Mouse (Mus musculus): ENCODE measurements around the gene Fam189a1. TPM values are rescaled to one million over a fixed set of nuclear protein-coding genes. Genes with fewer than 3 reads are reported as not detected.

Gene Fam189a1
- polyA plus RNA-seq, 1 experiment from 2014 or later = not detected

GRCm38 (mm10) chr7:64862978-64863377, 293.4 kb downstream of the Fam189a1 start:
- no peak for ATAC-seq
- Histone ChIP-seq H3K4me2 (no peak overlapping the region), H3K27me3 (replicated peaks) (no peaks in the 10 kb centered on the region), H3K36me3 (no peaks in the 10 kb centered on the region), H3K9me3 (replicated peaks) (no peaks in the 10 kb centered on the region), H3K4me3 (no peak overlapping the region), H3K4me1 (no peaks in the 10 kb centered on the region), H3K27ac (no peak overlapping the region), H3K9ac (no peak overlapping the region)
- 57% methylated on average over 3 of the region's 3 CpGs for WGBS (ENCODE audit: insufficient replicate concordance)

- H3K9ac ChIP-seq = no peak overlapping the region
- H3K36me3 ChIP-seq = no peaks in the 10 kb centered on the region
- H3K27ac ChIP-seq = no peak overlapping the region
- no peak for ATAC-seq
- H3K4me3 ChIP-seq = no peak overlapping the region
- H3K4me1 ChIP-seq = no peaks in the 10 kb centered on the region
- no peak overlapping the region for H3K4me2 ChIP-seq
- WGBS (ENCODE audit: insufficient replicate concordance) = 62% methylated on average over 12 of the region's 12 CpGs
- H3K9me3 ChIP-seq (replicated peaks) = no peaks in the 10 kb centered on the region
- no peaks in the 10 kb centered on the region for H3K27me3 ChIP-seq (replicated peaks)
Measured at GRCm38 (mm10) chr7:64856526-64857082, 299.8 kb downstream of the Fam189a1 start.

GRCm38 (mm10) chr7:64855976-64856375, 300.4 kb downstream of the Fam189a1 start:
- Histone ChIP-seq H3K4me3 (no peak overlapping the region), H3K9ac (no peak overlapping the region), H3K4me1 (no peaks in the 10 kb centered on the region), H3K27ac (no peak overlapping the region), H3K27me3 (replicated peaks) (no peaks in the 10 kb centered on the region), H3K4me2 (no peak overlapping the region), H3K9me3 (replicated peaks) (no peaks in the 10 kb centered on the region), H3K36me3 (no peaks in the 10 kb centered on the region)
- 63% methylated on average over 15 of the region's 15 CpGs for WGBS (ENCODE audit: insufficient replicate concordance)
- no peak for ATAC-seq

- Histone ChIP-seq H3K4me3 (no peak overlapping the region), H3K9me3 (replicated peaks) (no peaks in the 10 kb centered on the region), H3K36me3 (no peaks in the 10 kb centered on the region), H3K27ac (no peak overlapping the region), H3K9ac (no peak overlapping the region), H3K27me3 (replicated peaks) (no peaks in the 10 kb centered on the region), H3K4me1 (no peaks in the 10 kb centered on the region), H3K4me2 (no peak overlapping the region)
- no peak for ATAC-seq
- WGBS (ENCODE audit: insufficient replicate concordance) = 88% methylated on average over 5 of the region's 10 CpGs
Measured at GRCm38 (mm10) chr7:64855389-64855927, 300.9 kb downstream of the Fam189a1 start.

GRCm38 (mm10) chr7:64850791-64851190, 305.6 kb downstream of the Fam189a1 start:
- Histone ChIP-seq H3K4me3 (no peak overlapping the region), H3K36me3 (no peaks in the 10 kb centered on the region), H3K9ac (no peak overlapping the region), H3K27ac (no peak overlapping the region), H3K9me3 (replicated peaks) (no peaks in the 10 kb centered on the region), H3K4me1 (no peaks in the 10 kb centered on the region), H3K27me3 (replicated peaks) (no peaks in the 10 kb centered on the region), H3K4me2 (no peak overlapping the region)
- WGBS (ENCODE audit: insufficient replicate concordance) = 29% methylated on average over 3 of the region's 3 CpGs
- ATAC-seq = no peak

- Histone ChIP-seq H3K4me3 (no peak overlapping the region), H3K27ac (no peak overlapping the region), H3K4me2 (no peak overlapping the region), H3K9ac (no peak overlapping the region), H3K4me1 (no peaks in the 10 kb centered on the region), H3K27me3 (replicated peaks) (no peaks in the 10 kb centered on the region), H3K36me3 (no peaks in the 10 kb centered on the region), H3K9me3 (replicated peaks) (no peaks in the 10 kb centered on the region)
- 65% methylated on average over 5 of the region's 5 CpGs for WGBS (ENCODE audit: insufficient replicate concordance)
- ATAC-seq = no peak
Measured at GRCm38 (mm10) chr7:64847366-64847899, 308.9 kb downstream of the Fam189a1 start.

- H3K4me1 ChIP-seq = no peaks in the 10 kb centered on the region
- no peak overlapping the region for H3K4me2 ChIP-seq
- H3K27me3 ChIP-seq (replicated peaks) = no peaks in the 10 kb centered on the region
- ATAC-seq = no peak
- no peak overlapping the region for H3K4me3 ChIP-seq
- H3K27ac ChIP-seq = no peak overlapping the region
- no peak overlapping the region for H3K9ac ChIP-seq
- no peaks in the 10 kb centered on the region for H3K9me3 ChIP-seq (replicated peaks)
- no peaks in the 10 kb centered on the region for H3K36me3 ChIP-seq
- WGBS (ENCODE audit: insufficient replicate concordance) = 69% methylated on average over 3 of the region's 3 CpGs
Measured at GRCm38 (mm10) chr7:64846061-64846460, 310.3 kb downstream of the Fam189a1 start.

- H3K9me3 ChIP-seq (replicated peaks) = no peaks in the 10 kb centered on the region
- no peak overlapping the region for H3K4me3 ChIP-seq
- no peak for ATAC-seq
- no peaks in the 10 kb centered on the region for H3K27me3 ChIP-seq (replicated peaks)
- H3K36me3 ChIP-seq = no peaks in the 10 kb centered on the region
- no peak overlapping the region for H3K9ac ChIP-seq
- no peak overlapping the region for H3K27ac ChIP-seq
- 61% methylated on average over 10 of the region's 10 CpGs for WGBS (ENCODE audit: insufficient replicate concordance)
- no peaks in the 10 kb centered on the region for H3K4me1 ChIP-seq
- H3K4me2 ChIP-seq = no peak overlapping the region
Measured at GRCm38 (mm10) chr7:64840946-64841659, 315.3 kb downstream of the Fam189a1 start.

GRCm38 (mm10) chr7:64840576-64840895, 315.8 kb downstream of the Fam189a1 start:
- ATAC-seq = no peak
- H3K9ac ChIP-seq = no peak overlapping the region

GRCm38 (mm10) chr7:64839801-64840575, 316.4 kb downstream of the Fam189a1 start:
- Histone ChIP-seq H3K27ac (no peak overlapping the region), H3K9me3 (replicated peaks) (no peaks in the 10 kb centered on the region), H3K4me1 (no peaks in the 10 kb centered on the region), H3K27me3 (replicated peaks) (no peaks in the 10 kb centered on the region), H3K4me2 (peak overlapping the region; percentile 56), H3K4me3 (peak overlapping the region; percentile 27), H3K36me3 (no peaks in the 10 kb centered on the region), H3K9ac (no peak overlapping the region)
- ATAC-seq = 0 out of 2 replicates have a peak, but pooled peaks have one; percentile 24
- WGBS (ENCODE audit: insufficient replicate concordance) = 2% methylated on average over 21 of the region's 21 CpGs

More at GRCm38 (mm10) chr7:64840576-64840895, 315.8 kb downstream of the Fam189a1 start:
- H3K27ac ChIP-seq = no peak overlapping the region
- no peaks in the 10 kb centered on the region for H3K36me3 ChIP-seq
- H3K4me3 ChIP-seq = 0 out of 2 replicates have a peak overlapping the region, but pooled peaks have one; percentile 27
- no peaks in the 10 kb centered on the region for H3K27me3 ChIP-seq (replicated peaks)
- no peaks in the 10 kb centered on the region for H3K4me1 ChIP-seq
- H3K4me2 ChIP-seq = peak overlapping the region; percentile 56; the same call in 1 of the 2 replicates
- WGBS (ENCODE audit: insufficient replicate concordance) = 74% methylated on average over 1 of the region's 1 CpGs
- no peaks in the 10 kb centered on the region for H3K9me3 ChIP-seq (replicated peaks)

- Histone ChIP-seq H3K4me1 (no peaks in the 10 kb centered on the region), H3K36me3 (no peaks in the 10 kb centered on the region), H3K4me3 (no peak overlapping the region), H3K9me3 (replicated peaks) (no peaks in the 10 kb centered on the region), H3K4me2 (no peak overlapping the region), H3K9ac (no peak overlapping the region), H3K27me3 (replicated peaks) (no peaks in the 10 kb centered on the region), H3K27ac (no peak overlapping the region)
- WGBS (ENCODE audit: insufficient replicate concordance) = 31% methylated on average over 2 of the region's 2 CpGs
- no peak for ATAC-seq
Measured at GRCm38 (mm10) chr7:64839281-64839680, 317.1 kb downstream of the Fam189a1 start.
